Mouse (Mus musculus) kidney, embryonic 15.5 days (tissue): ENCODE results near the gene Dnaja4. TPM values are rescaled to one million over a fixed set of nuclear protein-coding genes. Genes with fewer than 3 reads are reported as not detected.
A peak's percentile ranks its signal among the peaks of the same experiment; 100 is the strongest.

ENCODE experiments used
- ATAC-seq: fragments of 200-750 bp; cut with Nextera tagmentation; replicated peaks from 2 replicates; pipeline ENCODE4 v1.8.0; 2017; ENCODE audit warnings: moderate TSS enrichment; ENCODE audit not compliant: low FRiP score
- H3K27ac ChIP-seq: fragments of 300-500 bp; sonication (generic); 2 replicates; pipeline ENCODE4 v1.5.1; 2015; ENCODE audit warnings: mild to moderate bottlenecking, inconsistent platforms
- H3K27me3 ChIP-seq: fragments of 300-500 bp; sonication (generic); 2 replicates; pipeline ENCODE4 v1.6.1; 2015; ENCODE audit warnings: inconsistent platforms
- H3K36me3 ChIP-seq: fragments of 300-500 bp; sonication (generic); 2 replicates; pipeline ENCODE4 v1.6.1; 2015; ENCODE audit warnings: inconsistent platforms
- H3K4me1 ChIP-seq: fragments of 300-500 bp; sonication (generic); 2 replicates; pipeline ENCODE4 v1.6.1; 2015; ENCODE audit warnings: inconsistent platforms
- H3K4me2 ChIP-seq: fragments of 300-500 bp; sonication (generic); 2 replicates; pipeline ENCODE4 v1.6.1; 2015; ENCODE audit warnings: moderate library complexity, mild to moderate bottlenecking, inconsistent platforms
- H3K4me3 ChIP-seq: fragments of 300-500 bp; sonication (generic); replicated peaks from 2 replicates; pipeline ENCODE4 v1.5.1; 2015; ENCODE audit warnings: mild to moderate bottlenecking, inconsistent platforms
- H3K9ac ChIP-seq: fragments of 300-500 bp; sonication (generic); 2 replicates; pipeline ENCODE4 v1.6.1; 2015; ENCODE audit warnings: mild to moderate bottlenecking, inconsistent platforms
- H3K9me3 ChIP-seq: fragments of 300-500 bp; sonication (generic); replicated peaks from 2 replicates; pipeline ENCODE4 v1.6.1; 2016; ENCODE audit warnings: inconsistent platforms
- WGBS: fragments of 180-500 bp; shearing (Covaris S2); methylation state at CpG from one replicate; pipeline ENCODE4 v1.1.7; 2015; ENCODE audit warnings: mixed read lengths; 5-methylcytosine and 5-hydroxymethylcytosine counted together
- microRNA-seq: library from miRNA; unstranded; fragments of <30 nt; microRNA quantifications from one replicate; pipeline ENCODE4, GENCODE M21; 2016
- polyA plus RNA-seq: library from polyadenylated mRNA; unstranded; fragments of >200 nt; fragmentation: Nextera tagmentation; extraction: Ambion mirVana; gene quantifications from 2 replicates; pipeline ENCODE4 v1.2.1, GENCODE M21; 2015

Gene Dnaja4
- polyA plus RNA-seq, 1 experiment from 2014 or later: 4.4 TPM

DNA sequence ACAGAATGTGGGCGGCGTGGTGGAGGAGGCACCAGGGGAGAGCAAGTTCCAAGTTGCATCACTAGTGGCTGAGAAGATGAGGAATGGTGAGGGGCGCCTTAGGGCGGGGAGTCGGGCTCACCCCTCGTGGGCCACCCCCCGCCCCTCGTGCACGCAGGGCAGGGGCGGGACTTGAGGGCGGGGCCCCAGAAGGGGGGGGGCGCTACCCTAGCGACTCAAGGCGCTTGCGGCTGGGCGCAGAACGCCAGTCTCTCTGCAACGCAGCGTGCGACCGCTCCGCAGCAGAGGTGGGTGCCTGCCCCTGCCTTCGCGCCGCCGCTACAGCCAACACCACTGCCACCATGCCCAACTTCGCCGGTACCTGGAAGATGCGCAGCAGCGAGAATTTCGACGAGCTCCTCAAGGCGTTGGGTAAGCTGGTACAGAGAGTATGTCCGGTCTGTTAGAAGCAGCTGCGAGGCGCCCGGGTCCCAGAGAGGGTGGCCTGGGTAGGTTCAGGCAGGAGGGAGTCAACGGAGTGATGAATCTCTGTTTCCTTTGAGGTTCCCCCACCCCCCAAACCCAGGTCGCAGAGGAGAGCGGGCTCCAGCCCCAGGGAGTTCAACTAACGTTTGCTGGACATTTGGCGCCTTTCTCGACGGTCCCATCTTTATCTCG lies 66.0 kb downstream of the Dnaja4 start, which contains the start of gene Crabp1:
TSS of gene Crabp1 (plus strand) at position 188 of the 657 bp plus-strand sequence.
- Histone ChIP-seq H3K27ac (no peak within 1 kb of the TSS), H3K9ac (0 out of 2 replicates have a peak within 1 kb of the TSS, but pooled peaks have one; percentile 15), H3K27me3 (peaks cover 78% of the 10 kb centered on the region), H3K36me3 (no peaks in the 10 kb centered on the region), H3K4me3 (peak within 1 kb of the TSS; percentile 45), H3K9me3 (no peaks in the 10 kb centered on the region), H3K4me2 (peak within 1 kb of the TSS; percentile 75), H3K4me1 (peaks cover 44% of the 10 kb centered on the region)
- peak; percentile 34; the same call in 1 of the 2 replicates for ATAC-seq
- under 1% methylated on average over 42 of the region's 45 CpGs for WGBS

DNA sequence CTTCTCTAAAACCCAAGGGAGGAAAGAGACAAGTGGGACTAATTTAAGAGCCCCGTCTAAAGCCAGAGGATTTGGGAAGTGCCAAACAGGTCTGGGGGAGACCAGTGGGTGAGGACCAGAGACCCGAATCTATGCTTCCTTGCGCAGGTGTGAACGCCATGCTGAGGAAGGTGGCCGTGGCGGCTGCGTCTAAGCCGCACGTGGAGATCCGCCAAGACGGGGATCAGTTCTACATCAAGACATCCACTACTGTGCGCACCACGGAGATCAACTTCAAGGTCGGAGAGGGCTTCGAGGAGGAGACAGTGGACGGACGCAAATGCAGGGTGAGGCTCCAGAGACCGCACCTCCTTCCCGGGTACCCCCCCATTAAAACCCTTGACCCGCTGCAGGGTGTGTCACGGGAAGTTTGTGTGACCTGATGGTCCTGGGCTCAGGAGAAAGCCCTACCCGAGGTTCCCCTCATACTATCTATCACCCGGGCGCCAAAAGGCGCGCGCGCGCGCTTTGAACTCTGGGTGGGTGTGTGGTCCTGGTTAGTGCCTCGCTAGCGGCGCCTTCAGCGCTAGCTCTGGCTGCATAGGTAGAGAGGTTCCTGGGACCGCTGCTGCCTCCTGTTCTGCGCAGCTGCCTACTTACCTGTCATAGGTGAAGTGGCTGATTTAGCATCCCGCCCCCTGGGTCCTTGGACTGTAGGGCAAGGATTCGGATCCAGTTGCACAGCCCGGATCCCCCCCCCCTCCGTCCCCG lies 66.8 kb downstream of the Dnaja4 start:
- Histone ChIP-seq H3K9ac (no peak overlapping the region), H3K27ac (no peak overlapping the region), H3K9me3 (no peaks in the 10 kb centered on the region), H3K36me3 (no peaks in the 10 kb centered on the region), H3K27me3 (peaks cover 79% of the 10 kb centered on the region), H3K4me3 (peak overlapping the region; percentile 45), H3K4me2 (peak overlapping the region; percentile 75), H3K4me1 (peaks cover 49% of the 10 kb centered on the region)
- WGBS: under 1% methylated on average over 41 of the region's 41 CpGs
- ATAC-seq: no peak

Small RNA genes within 50 kb of the gene (microRNA-seq; reads per million reads assigned to microRNA genes)
- gene Mir5710: not detected

Other genes starting within 250 kb of the Dnaja4 start
- 6.3 and 6.5 TPM in 2 replicates for gene Dmxl2, start 197.2 kb upstream of the Dnaja4 start, polyA plus RNA-seq
- not detected in 2 replicates for gene Sh2d7, start 159.9 kb upstream of the Dnaja4 start, polyA plus RNA-seq
- 15.9 and 17.4 TPM in 2 replicates for gene Cib2, start 138.7 kb upstream of the Dnaja4 start, polyA plus RNA-seq
- gene Idh3a, start 112.5 kb upstream of the Dnaja4 start, polyA plus RNA-seq: 139 and 158 TPM in 2 replicates
- gene Acsbg1, start 37.0 kb upstream of the Dnaja4 start, polyA plus RNA-seq: 2.1 and 4.6 TPM in 2 replicates
- 151 and 160 TPM in 2 replicates for gene Wdr61, start 35.6 kb downstream of the Dnaja4 start, polyA plus RNA-seq
- gene Crabp1, start 65.9 kb downstream of the Dnaja4 start, polyA plus RNA-seq: 78.1 and 79.9 TPM in 2 replicates
- 34.8 and 37.0 TPM in 2 replicates for gene Ireb2, start 164.9 kb downstream of the Dnaja4 start, polyA plus RNA-seq
- 9.0 and 9.5 TPM in 2 replicates for gene Hykk, start 218.4 kb downstream of the Dnaja4 start, polyA plus RNA-seq